Mouse (Mus musculus): Measurements from ENCODE around the gene Trmt2b. TPM values are rescaled to one million over a fixed set of nuclear protein-coding genes. Genes with fewer than 3 reads are reported as not detected.
"Not testable (repeated sequence)": the region's sequence is repeated elsewhere in the genome, so short reads cannot be mapped to it uniquely, and the experiment has no call there.

Gene Trmt2b
- 32.6 and 39.3 TPM in 2 replicates for total RNA-seq (2021)
- long read RNA-seq, transcript Trmt2b-202 (13 exons, 3,119 nt): major isoform, 35 of 59 reads
- long read RNA-seq, partial matches to known transcripts: 15 of 59 reads
- long read RNA-seq, other reads (novel, unspliced or antisense): 5 of 59 reads

- DNase-seq: peak; percentile 71
Observed at GRCm38 (mm10) chrX:134276275-134277160, at the start of gene Trmt2b. Trmt2b (minus strand) TSS chrX:134276984.

- peak; percentile 30 for DNase-seq
Observed at GRCm38 (mm10) chrX:134319153-134319932, 42.6 kb upstream of the Trmt2b start.

GRCm38 (mm10) chrX:134311193-134311592 is 34.4 kb upstream of the Trmt2b start:
- DNase-seq: not testable (repeated sequence)

GRCm38 (mm10) chrX:134308275-134308634 is 31.5 kb upstream of the Trmt2b start:
- no peak for DNase-seq

- peak; percentile 86 for DNase-seq
Observed at GRCm38 (mm10) chrX:134307534-134308274, 30.9 kb upstream of the Trmt2b start, which contains the start of gene Cenpi. Cenpi (plus strand) TSS chrX:134308084.

- DNase-seq: no peak
Observed at GRCm38 (mm10) chrX:134303287-134303686, 26.5 kb upstream of the Trmt2b start.

GRCm38 (mm10) chrX:134300219-134300618 is 23.4 kb upstream of the Trmt2b start:
- no peak for DNase-seq

GRCm38 (mm10) chrX:134297195-134297594 is 20.4 kb upstream of the Trmt2b start:
- peak; percentile 2 for DNase-seq

- peak; percentile 15 for DNase-seq
Observed at GRCm38 (mm10) chrX:134296737-134297136, 20.0 kb upstream of the Trmt2b start.

- DNase-seq: peak; percentile 36
Observed at GRCm38 (mm10) chrX:134296301-134296700, 19.5 kb upstream of the Trmt2b start.

GRCm38 (mm10) chrX:134287305-134287704 is 10.5 kb upstream of the Trmt2b start:
- no peak for DNase-seq

- DNase-seq: no peak
Observed at GRCm38 (mm10) chrX:134285791-134286190, 9.0 kb upstream of the Trmt2b start.

GRCm38 (mm10) chrX:134285102-134285501 is 8.3 kb upstream of the Trmt2b start:
- no peak for DNase-seq

- no peak for DNase-seq
Observed at GRCm38 (mm10) chrX:134280531-134280930, 3.7 kb upstream of the Trmt2b start.

GRCm38 (mm10) chrX:134275715-134276114 is 1.1 kb downstream of the Trmt2b start:
- DNase-seq: peak; percentile 68

GRCm38 (mm10) chrX:134262129-134262528 is 14.7 kb downstream of the Trmt2b start:
- DNase-seq: no peak

- no peak for DNase-seq
Observed at GRCm38 (mm10) chrX:134261191-134261590, 15.6 kb downstream of the Trmt2b start.

- DNase-seq: peak; percentile 49
Observed at GRCm38 (mm10) chrX:134248202-134248601, 28.6 kb downstream of the Trmt2b start.

GRCm38 (mm10) chrX:134245946-134246345 is 30.8 kb downstream of the Trmt2b start:
- peak; percentile 3 for DNase-seq

GRCm38 (mm10) chrX:134238266-134238665 is 38.5 kb downstream of the Trmt2b start:
- no peak for DNase-seq

- DNase-seq: no peak
Observed at GRCm38 (mm10) chrX:134233048-134233447, 43.7 kb downstream of the Trmt2b start.

- no peak for DNase-seq
Observed at GRCm38 (mm10) chrX:134221856-134222255, 54.9 kb downstream of the Trmt2b start, which contains the start of gene Nox1. Nox1 (minus strand) TSS chrX:134221956.

Data from adrenal gland, postnatal 25 days (tissue).